Mouse (Mus musculus): Measurements from ENCODE around the gene Tnfrsf19. TPM values are rescaled to one million over a fixed set of nuclear protein-coding genes. Genes with fewer than 3 reads are reported as not detected.

The Tnfrsf19 gene
- polyA plus RNA-seq, 1 experiment = 19.2 TPM

GRCm38 (mm10) chr14:60978129-60978528 lies 68.2 kb downstream of the Tnfrsf19 start:
- no peaks in the 10 kb centered on the region for H3K27me3 ChIP-seq (ENCODE audit: control insufficient read depth, insufficient read depth, low read length)
- TF ChIP-seq POLR2A (IDR thresholded peaks at IDR 0.05; ENCODE audit: borderline replicate concordance, insufficient read depth, low read length) = no peak
- no peak for TF ChIP-seq CTCF (IDR thresholded peaks at IDR 0.05; ENCODE audit: borderline replicate concordance, insufficient read depth, low read depth, low read length)
- WGBS = 87% methylated on average over 6 of the region's 6 CpGs

GRCm38 (mm10) chr14:60976231-60976630 lies 70.1 kb downstream of the Tnfrsf19 start:
- TF ChIP-seq POLR2A (IDR thresholded peaks at IDR 0.05; ENCODE audit: borderline replicate concordance, insufficient read depth, low read length) (no peak), CTCF (IDR thresholded peaks at IDR 0.05; ENCODE audit: borderline replicate concordance, insufficient read depth, low read depth, low read length) (no peak)
- Histone ChIP-seq H3K4me3 (replicated peaks; ENCODE audit: insufficient read depth, low read depth, low read length) (no peak overlapping the region), H3K27me3 (ENCODE audit: control insufficient read depth, insufficient read depth, low read length) (no peaks in the 10 kb centered on the region), H3K4me1 (ENCODE audit: control insufficient read depth, insufficient read depth, low read length) (no peaks in the 10 kb centered on the region), H3K27ac (ENCODE audit: insufficient read depth, low read length) (no peak overlapping the region)
- no peak for DNase-seq
- 77% methylated on average over 3 of the region's 3 CpGs for WGBS

More at GRCm38 (mm10) chr14:60978129-60978528, 68.2 kb downstream of the Tnfrsf19 start:
- no peak for DNase-seq
- no peaks in the 10 kb centered on the region for H3K4me1 ChIP-seq (ENCODE audit: control insufficient read depth, insufficient read depth, low read length)
- no peak overlapping the region for H3K4me3 ChIP-seq (replicated peaks; ENCODE audit: insufficient read depth, low read depth, low read length)
- H3K27ac ChIP-seq (ENCODE audit: insufficient read depth, low read length) = no peak overlapping the region

- H3K4me1 ChIP-seq (ENCODE audit: control insufficient read depth, insufficient read depth, low read length) = no peaks in the 10 kb centered on the region
- 81% methylated on average over 3 of the region's 3 CpGs for WGBS
These were observed 70.6 kb downstream of the Tnfrsf19 start for GRCm38 (mm10) chr14:60975736-60976135.

GRCm38 (mm10) chr14:60970961-60971360 lies 75.3 kb downstream of the Tnfrsf19 start:
- TF ChIP-seq POLR2A (IDR thresholded peaks at IDR 0.05; ENCODE audit: borderline replicate concordance, insufficient read depth, low read length) (no peak), CTCF (IDR thresholded peaks at IDR 0.05; ENCODE audit: borderline replicate concordance, insufficient read depth, low read depth, low read length) (no peak)
- no peaks in the 10 kb centered on the region for H3K4me1 ChIP-seq (ENCODE audit: control insufficient read depth, insufficient read depth, low read length)
- DNase-seq = no peak
- no peak overlapping the region for H3K27ac ChIP-seq (ENCODE audit: insufficient read depth, low read length)
- 86% methylated on average over 9 of the region's 9 CpGs for WGBS
- H3K4me3 ChIP-seq (replicated peaks; ENCODE audit: insufficient read depth, low read depth, low read length) = no peak overlapping the region
- no peaks in the 10 kb centered on the region for H3K27me3 ChIP-seq (ENCODE audit: control insufficient read depth, insufficient read depth, low read length)

More at GRCm38 (mm10) chr14:60975736-60976135, 70.6 kb downstream of the Tnfrsf19 start:
- Histone ChIP-seq H3K27me3 (ENCODE audit: control insufficient read depth, insufficient read depth, low read length) (no peaks in the 10 kb centered on the region), H3K4me3 (replicated peaks; ENCODE audit: insufficient read depth, low read depth, low read length) (no peak overlapping the region), H3K27ac (ENCODE audit: insufficient read depth, low read length) (no peak overlapping the region)
- TF ChIP-seq POLR2A (IDR thresholded peaks at IDR 0.05; ENCODE audit: borderline replicate concordance, insufficient read depth, low read length) (no peak), CTCF (IDR thresholded peaks at IDR 0.05; ENCODE audit: borderline replicate concordance, insufficient read depth, low read depth, low read length) (no peak)
- no peak for DNase-seq

GRCm38 (mm10) chr14:60966061-60966460 lies 80.2 kb downstream of the Tnfrsf19 start:
- H3K27me3 ChIP-seq (ENCODE audit: control insufficient read depth, insufficient read depth, low read length) = no peaks in the 10 kb centered on the region
- no peak for DNase-seq
- no peak overlapping the region for H3K27ac ChIP-seq (ENCODE audit: insufficient read depth, low read length)
- 90% methylated on average over 4 of the region's 4 CpGs for WGBS
- no peak for TF ChIP-seq CTCF (IDR thresholded peaks at IDR 0.05; ENCODE audit: borderline replicate concordance, insufficient read depth, low read depth, low read length)
- TF ChIP-seq POLR2A (IDR thresholded peaks at IDR 0.05; ENCODE audit: borderline replicate concordance, insufficient read depth, low read length) = no peak
- H3K4me3 ChIP-seq (replicated peaks; ENCODE audit: insufficient read depth, low read depth, low read length) = no peak overlapping the region
- H3K4me1 ChIP-seq (ENCODE audit: control insufficient read depth, insufficient read depth, low read length) = no peaks in the 10 kb centered on the region

- no peak for DNase-seq
- 91% methylated on average over 7 of the region's 7 CpGs for WGBS
- no peaks in the 10 kb centered on the region for H3K4me1 ChIP-seq (ENCODE audit: control insufficient read depth, insufficient read depth, low read length)
- H3K27me3 ChIP-seq (ENCODE audit: control insufficient read depth, insufficient read depth, low read length) = no peaks in the 10 kb centered on the region
- TF ChIP-seq CTCF (IDR thresholded peaks at IDR 0.05; ENCODE audit: borderline replicate concordance, insufficient read depth, low read depth, low read length) = no peak
- TF ChIP-seq POLR2A (IDR thresholded peaks at IDR 0.05; ENCODE audit: borderline replicate concordance, insufficient read depth, low read length) = no peak
- no peak overlapping the region for H3K4me3 ChIP-seq (replicated peaks; ENCODE audit: insufficient read depth, low read depth, low read length)
- H3K27ac ChIP-seq (ENCODE audit: insufficient read depth, low read length) = no peak overlapping the region
These were observed 82.1 kb downstream of the Tnfrsf19 start for GRCm38 (mm10) chr14:60964016-60964810.

- Histone ChIP-seq H3K4me3 (replicated peaks; ENCODE audit: insufficient read depth, low read depth, low read length) (no peak overlapping the region), H3K27me3 (ENCODE audit: control insufficient read depth, insufficient read depth, low read length) (no peaks in the 10 kb centered on the region)
These were observed 88.6 kb downstream of the Tnfrsf19 start for GRCm38 (mm10) chr14:60957611-60958157.

More at GRCm38 (mm10) chr14:60957611-60958157, 88.6 kb downstream of the Tnfrsf19 start:
- TF ChIP-seq POLR2A (IDR thresholded peaks at IDR 0.05; ENCODE audit: borderline replicate concordance, insufficient read depth, low read length) = no peak
- no peak for TF ChIP-seq CTCF (IDR thresholded peaks at IDR 0.05; ENCODE audit: borderline replicate concordance, insufficient read depth, low read depth, low read length)
- Histone ChIP-seq H3K27ac (ENCODE audit: insufficient read depth, low read length) (no peak overlapping the region), H3K4me1 (ENCODE audit: control insufficient read depth, insufficient read depth, low read length) (no peaks in the 10 kb centered on the region)
- no peak for DNase-seq
